Mouse (Mus musculus) cortical plate, adult 2 months (tissue): ENCODE data around the gene Erc2. TPM values are rescaled to one million over a fixed set of nuclear protein-coding genes. Genes with fewer than 3 reads are reported as not detected.

ENCODE experiments used
- H3K27ac ChIP-seq: fragments of 200-500 bp; 2 replicates; pipeline ENCODE4 v1.5.1; 2012; ENCODE audit warnings: low read length, control low read depth, inconsistent platforms; ENCODE audit not compliant: insufficient read depth
- H3K4me1 ChIP-seq: fragments of 200-500 bp; 2 replicates; pipeline ENCODE4 v1.6.1; 2011; ENCODE audit warnings: low read length; ENCODE audit not compliant: control insufficient read depth, insufficient read depth
- H3K4me3 ChIP-seq: fragments of 200-500 bp; 2 replicates; pipeline ENCODE4 v1.5.1; 2011; ENCODE audit warnings: mild to moderate bottlenecking, low read length, control low read depth; ENCODE audit not compliant: insufficient read depth
- CTCF ChIP-seq: fragments of 200-500 bp; IDR thresholded peaks from 2 replicates; pipeline ENCODE4 v1.5.1; 2011; ENCODE audit warnings: mild to moderate bottlenecking, control low read depth, low read length; ENCODE audit not compliant: insufficient read depth; ENCODE audit errors: extremely low read depth
- POLR2A ChIP-seq: fragments of 200-500 bp; IDR thresholded peaks from 2 replicates; pipeline ENCODE4 v1.6.1; 2011; ENCODE audit warnings: mild to moderate bottlenecking, low read length, control low read depth; ENCODE audit not compliant: insufficient read depth; ENCODE audit errors: extremely low read depth
- polyA plus RNA-seq: library from polyadenylated mRNA; depleted of rRNA; stranded (reverse); fragments of >200 nt; gene quantifications from 2 replicates; pipeline ENCODE4 v1.2.3, GENCODE M21; 2012

Gene Erc2
- polyA plus RNA-seq, 1 experiment = 77.8 TPM

- TF ChIP-seq CTCF = no peak
- TF ChIP-seq POLR2A = no peak
- Histone ChIP-seq H3K4me1 (peaks cover 3% of the 10 kb centered on the region; the same call in 1 of the 2 replicates), H3K27ac (no peak overlapping the region), H3K4me3 (no peak overlapping the region)
These were observed 167.1 kb downstream of the Erc2 start for GRCm38 (mm10) chr14:27789066-27789898.

- TF ChIP-seq CTCF (no peak), POLR2A (no peak)
- peaks cover 7% of the 10 kb centered on the region for H3K4me1 ChIP-seq
- H3K27ac ChIP-seq = peak overlapping the region; percentile 4
- H3K4me3 ChIP-seq = no peak overlapping the region
These were observed 176.1 kb downstream of the Erc2 start for GRCm38 (mm10) chr14:27798184-27798934.

- peaks cover 6% of the 10 kb centered on the region for H3K4me1 ChIP-seq
- no peak for TF ChIP-seq POLR2A
- TF ChIP-seq CTCF = no peak
- H3K4me3 ChIP-seq = no peak overlapping the region
- H3K27ac ChIP-seq = no peak overlapping the region
These were observed 178.5 kb downstream of the Erc2 start for GRCm38 (mm10) chr14:27800766-27801165.

- peak; percentile 78 for TF ChIP-seq CTCF
- no peak for TF ChIP-seq POLR2A
- Histone ChIP-seq H3K4me3 (no peak overlapping the region), H3K27ac (no peak overlapping the region), H3K4me1 (peaks cover 7% of the 10 kb centered on the region)
These were observed 181.7 kb downstream of the Erc2 start for GRCm38 (mm10) chr14:27803961-27804360.

GRCm38 (mm10) chr14:27805064-27805463, 182.8 kb downstream of the Erc2 start:
- H3K27ac ChIP-seq = no peak overlapping the region
- H3K4me3 ChIP-seq = no peak overlapping the region
- peaks cover 7% of the 10 kb centered on the region for H3K4me1 ChIP-seq

GRCm38 (mm10) chr14:27808080-27808479, 185.9 kb downstream of the Erc2 start:
- Histone ChIP-seq H3K4me1 (peaks cover 8% of the 10 kb centered on the region; the same call in 1 of the 2 replicates), H3K4me3 (no peak overlapping the region), H3K27ac (no peak overlapping the region)
- TF ChIP-seq POLR2A = no peak
- TF ChIP-seq CTCF = peak; percentile 94

More at GRCm38 (mm10) chr14:27805064-27805463, 182.8 kb downstream of the Erc2 start:
- no peak for TF ChIP-seq POLR2A
- TF ChIP-seq CTCF = no peak

- no peak overlapping the region for H3K4me3 ChIP-seq
- peaks cover 8% of the 10 kb centered on the region; the same call in 1 of the 2 replicates for H3K4me1 ChIP-seq
- TF ChIP-seq CTCF = no peak
- no peak for TF ChIP-seq POLR2A
- no peak overlapping the region for H3K27ac ChIP-seq
These were observed 186.4 kb downstream of the Erc2 start for GRCm38 (mm10) chr14:27808523-27809114.

GRCm38 (mm10) chr14:27810790-27811189, 188.6 kb downstream of the Erc2 start:
- Histone ChIP-seq H3K27ac (no peak overlapping the region), H3K4me1 (peaks cover 10% of the 10 kb centered on the region; the same call in 1 of the 2 replicates), H3K4me3 (no peak overlapping the region)
- no peak for TF ChIP-seq CTCF
- TF ChIP-seq POLR2A = 0 out of 2 replicates have a peak, but pooled peaks have one; percentile 29

- H3K4me3 ChIP-seq = no peak overlapping the region
- TF ChIP-seq POLR2A = no peak
- no peak for TF ChIP-seq CTCF
- H3K27ac ChIP-seq = no peak overlapping the region
- H3K4me1 ChIP-seq = peaks cover 10% of the 10 kb centered on the region; the same call in 1 of the 2 replicates
These were observed 189.4 kb downstream of the Erc2 start for GRCm38 (mm10) chr14:27811649-27812048.
